Mouse (Mus musculus) forebrain, embryonic 14.5 days (tissue): ENCODE measurements around the gene 5730596B20Rik. TPM values are rescaled to one million over a fixed set of nuclear protein-coding genes. Genes with fewer than 3 reads are reported as not detected.
A peak's percentile ranks its signal among the peaks of the same experiment; 100 is the strongest.

ENCODE experiments used
- ATAC-seq: fragments of 200-750 bp; cut with Nextera tagmentation; 2 replicates; pipeline ENCODE4 v1.8.0; 2017; ENCODE audit warnings: mild to moderate bottlenecking, moderate library complexity
- DNase-seq: peaks from one replicate; pipeline ENCODE4 v3.0.0-alpha.2; 2015; ENCODE audit warnings: low spot score
- H3K27ac ChIP-seq: fragments of 300-500 bp; sonication (generic); 2 replicates; pipeline ENCODE4 v1.5.1; 2014; ENCODE audit warnings: low read depth, mild to moderate bottlenecking, control low read depth, low read length, moderate library complexity
- H3K27me3 ChIP-seq: fragments of 300-500 bp; sonication (generic); replicated peaks from 2 replicates; pipeline ENCODE4 v1.6.1; 2014; ENCODE audit warnings: low read length, control low read depth, mixed read lengths; ENCODE audit not compliant: control insufficient read depth, insufficient read depth
- H3K36me3 ChIP-seq: fragments of 300-500 bp; sonication (generic); 2 replicates; pipeline ENCODE4 v1.6.1; 2014; ENCODE audit warnings: low read length, control low read depth; ENCODE audit not compliant: control insufficient read depth, insufficient read depth
- H3K4me1 ChIP-seq: fragments of 300-500 bp; sonication (generic); 2 replicates; pipeline ENCODE4 v1.6.1; 2014; ENCODE audit warnings: antibody characterized with exemption, low read length, control low read depth; ENCODE audit not compliant: control insufficient read depth, insufficient read depth
- H3K4me2 ChIP-seq: fragments of 300-500 bp; sonication (generic); 2 replicates; pipeline ENCODE4 v1.6.1; 2014; ENCODE audit warnings: mild to moderate bottlenecking, control low read depth, low read length
- H3K4me3 ChIP-seq: fragments of 300-500 bp; sonication (generic); 2 replicates; pipeline ENCODE4 v1.5.1; 2014; ENCODE audit warnings: low read depth, low read length, control low read depth
- H3K9ac ChIP-seq: fragments of 300-500 bp; sonication (generic); 2 replicates; pipeline ENCODE4 v1.6.1; 2014; ENCODE audit warnings: mild to moderate bottlenecking, low read length, control low read depth, moderate library complexity
- H3K9me3 ChIP-seq: fragments of 300-500 bp; sonication (generic); replicated peaks from 2 replicates; pipeline ENCODE4 v1.6.1; 2016; ENCODE audit warnings: low read length, control low read depth, mixed read lengths; ENCODE audit not compliant: control insufficient read depth
- WGBS: fragments of 180-500 bp; shearing (Covaris S2); extraction: QIAGEN DNeasy Blood & Tissue Kit; methylation state at CpG from one replicate; pipeline ENCODE4 v1.1.7; 2014; 5-methylcytosine and 5-hydroxymethylcytosine counted together
- polyA plus RNA-seq: library from polyadenylated mRNA; unstranded; fragments of >200 nt; fragmentation: Nextera tagmentation; extraction: Ambion mirVana; gene quantifications from 2 replicates; pipeline ENCODE4 v1.2.1, GENCODE M21; 2014

Gene 5730596B20Rik
- polyA plus RNA-seq = not detected in 2 replicates

DNA sequence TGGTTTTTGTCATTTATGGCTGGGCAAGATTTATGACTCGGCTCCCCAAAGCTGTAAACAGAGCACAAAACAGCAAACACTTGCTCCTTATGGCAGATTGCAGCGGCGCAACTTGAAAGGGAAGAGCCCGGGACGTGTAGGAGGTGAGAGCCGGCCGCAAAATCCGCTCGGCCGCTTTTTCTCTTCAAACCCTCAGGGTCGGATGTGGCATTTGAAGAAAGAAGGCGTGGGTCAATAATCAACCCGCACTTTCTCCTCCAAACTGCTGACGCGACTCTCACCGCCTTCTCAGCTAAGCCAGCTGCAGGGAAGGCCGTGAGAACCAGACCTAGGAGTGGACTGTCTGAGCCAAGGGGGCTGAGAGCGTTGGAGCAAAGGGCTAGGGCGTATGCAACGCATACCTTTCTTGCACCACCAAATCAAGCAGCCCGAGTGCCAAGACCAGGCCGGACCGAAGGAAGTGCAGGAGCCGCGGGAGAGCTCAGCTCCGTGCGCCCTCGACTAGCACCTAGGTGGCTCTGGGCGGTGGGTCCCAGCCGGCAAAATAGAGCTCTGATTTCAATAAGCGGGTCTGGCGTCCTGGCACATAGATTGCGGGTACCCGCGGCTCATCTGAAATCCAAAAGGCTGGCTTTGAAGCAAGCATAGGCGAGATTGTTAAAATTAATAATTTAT is at the start of gene 5730596B20Rik:
Gene 5730596B20Rik (plus strand): TSS at position 438 of the 675 bp plus-strand sequence.
- under 1% methylated on average over 36 of the region's 36 CpGs for WGBS
- peaks cover 98% of the 10 kb centered on the region for H3K27me3 ChIP-seq
- H3K4me3 ChIP-seq = no peak within 1 kb of the TSS
- no peak for ATAC-seq
- no peaks in the 10 kb centered on the region for H3K9me3 ChIP-seq
- no peak within 1 kb of the TSS for H3K9ac ChIP-seq
- no peak within 1 kb of the TSS for H3K4me2 ChIP-seq
- DNase-seq = no peak
- H3K36me3 ChIP-seq = no peaks in the 10 kb centered on the region
- no peak within 1 kb of the TSS for H3K27ac ChIP-seq
- H3K4me1 ChIP-seq = no peaks in the 10 kb centered on the region

DNA sequence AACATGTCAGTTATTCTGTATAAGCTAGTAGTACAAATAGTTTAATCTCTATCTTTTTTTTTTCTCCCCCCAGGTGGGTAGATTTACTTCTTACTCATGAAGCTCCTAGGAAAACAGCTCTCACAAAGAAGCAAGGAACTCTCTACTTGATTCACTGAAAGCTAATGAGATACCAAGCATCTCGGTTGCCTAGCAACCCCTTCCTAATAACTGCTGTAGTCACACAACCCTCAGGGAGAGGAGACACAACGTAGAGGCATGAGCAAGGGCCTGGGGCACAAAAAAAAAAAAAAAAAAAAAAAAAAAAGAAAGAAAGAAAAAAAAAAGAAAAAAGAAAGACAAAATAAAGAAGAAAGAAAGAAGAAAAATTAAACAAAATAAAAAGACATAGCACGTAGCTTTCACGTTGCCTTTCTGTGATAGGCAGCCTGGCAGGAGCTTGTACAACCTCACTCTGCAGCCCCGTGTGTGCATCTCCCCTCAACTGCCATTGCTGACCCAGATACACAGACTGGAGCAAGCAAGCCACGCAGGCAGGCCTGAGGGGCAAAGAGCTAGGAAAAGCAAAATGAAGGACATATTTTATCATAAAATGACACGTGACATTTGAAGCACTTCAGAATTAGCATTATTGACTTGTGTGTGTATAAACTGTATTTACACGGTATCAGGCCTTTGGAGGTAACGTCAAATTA is 39.3 kb upstream of the 5730596B20Rik start:
- H3K36me3 ChIP-seq = no peaks in the 10 kb centered on the region
- DNase-seq (peak; percentile 87), ATAC-seq (no peak)
- H3K27ac ChIP-seq = no peak overlapping the region
- H3K4me2 ChIP-seq = no peak overlapping the region
- H3K27me3 ChIP-seq = no peaks in the 10 kb centered on the region
- H3K9ac ChIP-seq = no peak overlapping the region
- 50% methylated on average over 9 of the region's 9 CpGs for WGBS
- H3K9me3 ChIP-seq = no peaks in the 10 kb centered on the region
- no peak overlapping the region for H3K4me3 ChIP-seq
- H3K4me1 ChIP-seq = no peaks in the 10 kb centered on the region

DNA sequence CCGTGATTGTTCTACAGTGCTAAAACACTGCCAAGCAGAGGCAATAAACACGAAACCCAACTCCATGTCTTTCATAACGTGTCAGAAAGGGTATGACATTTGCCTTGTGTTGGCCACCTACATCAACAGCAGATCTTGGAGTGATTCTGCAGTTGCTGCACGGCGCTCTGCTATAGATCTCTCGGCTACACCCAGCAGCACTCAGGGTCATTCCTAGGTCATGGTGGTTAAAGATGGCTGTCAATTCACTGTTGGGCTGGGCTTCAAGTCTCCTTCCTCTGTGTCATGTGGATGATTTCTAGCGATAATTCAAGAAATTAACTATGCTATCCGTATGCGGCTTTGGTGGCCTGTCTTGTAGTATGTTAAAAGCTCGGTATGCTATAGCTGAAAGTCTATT is 38.7 kb upstream of the 5730596B20Rik start:
- Histone ChIP-seq H3K4me1 (no peaks in the 10 kb centered on the region), H3K9ac (no peak overlapping the region), H3K9me3 (no peaks in the 10 kb centered on the region), H3K27ac (no peak overlapping the region), H3K27me3 (no peaks in the 10 kb centered on the region), H3K4me3 (no peak overlapping the region), H3K36me3 (no peaks in the 10 kb centered on the region), H3K4me2 (no peak overlapping the region)
- ATAC-seq = no peak
- no peak for DNase-seq
- WGBS = 84% methylated on average over 10 of the region's 10 CpGs

DNA sequence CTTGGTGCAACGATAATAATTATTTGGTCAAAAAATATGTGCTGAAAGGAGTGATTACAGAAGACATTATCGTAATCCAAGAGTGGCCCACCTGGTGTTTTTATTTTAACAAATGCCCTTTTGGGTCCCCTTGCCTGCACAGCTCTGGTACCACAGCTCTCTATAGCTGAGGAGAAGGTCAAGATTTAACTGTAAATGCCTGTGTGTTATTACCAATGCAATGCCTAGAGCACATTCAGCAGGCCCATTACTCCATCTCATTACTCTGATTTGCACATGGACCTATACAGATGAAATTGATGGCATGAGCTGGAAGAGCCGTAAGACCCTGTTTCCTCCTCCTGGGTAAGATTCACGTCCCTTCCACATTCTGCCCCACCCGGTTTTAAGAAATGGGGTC is 38.2 kb upstream of the 5730596B20Rik start:
- Histone ChIP-seq H3K27ac (no peak overlapping the region), H3K27me3 (no peaks in the 10 kb centered on the region), H3K4me2 (no peak overlapping the region), H3K9me3 (no peaks in the 10 kb centered on the region), H3K4me3 (no peak overlapping the region), H3K4me1 (no peaks in the 10 kb centered on the region), H3K9ac (no peak overlapping the region), H3K36me3 (no peaks in the 10 kb centered on the region)
- ATAC-seq = no peak
- WGBS = 88% methylated on average over 5 of the region's 5 CpGs
- no peak for DNase-seq

DNA sequence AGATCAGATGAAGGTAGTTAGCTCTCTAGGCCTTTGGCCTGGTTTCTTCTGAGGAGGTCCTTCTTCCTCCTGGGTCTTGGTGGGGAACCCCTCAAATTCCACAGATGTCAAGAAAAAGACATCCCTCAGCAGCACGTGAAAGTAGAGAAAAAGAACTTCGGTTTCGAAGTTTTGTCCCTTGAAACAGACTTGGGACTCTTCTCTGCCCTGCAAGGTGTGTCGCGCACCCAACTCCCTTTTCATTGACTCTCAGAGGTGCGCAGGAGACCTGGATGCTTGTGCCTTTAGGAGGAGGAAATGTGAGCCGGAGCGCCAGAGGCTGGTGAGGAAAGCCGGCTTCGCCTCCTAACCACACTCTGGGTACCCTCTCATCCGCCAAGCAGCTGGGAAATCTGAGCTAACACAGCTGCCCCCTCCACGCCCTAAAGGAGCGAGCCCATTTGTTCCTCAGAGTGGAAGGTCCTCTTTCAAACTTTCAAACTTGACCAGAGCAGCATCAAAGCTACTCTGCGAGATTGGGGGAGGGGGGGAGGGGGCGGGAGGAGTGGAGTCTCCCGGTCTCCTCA is 26.8 kb upstream of the 5730596B20Rik start:
- Histone ChIP-seq H3K36me3 (no peaks in the 10 kb centered on the region), H3K4me1 (no peaks in the 10 kb centered on the region), H3K27ac (no peak overlapping the region), H3K9me3 (no peaks in the 10 kb centered on the region), H3K27me3 (peaks cover 87% of the 10 kb centered on the region), H3K4me2 (no peak overlapping the region), H3K9ac (no peak overlapping the region), H3K4me3 (no peak overlapping the region)
- DNase-seq = no peak
- ATAC-seq = no peak
- 3% methylated on average over 16 of the region's 16 CpGs for whole genome bisulfite sequencing

DNA sequence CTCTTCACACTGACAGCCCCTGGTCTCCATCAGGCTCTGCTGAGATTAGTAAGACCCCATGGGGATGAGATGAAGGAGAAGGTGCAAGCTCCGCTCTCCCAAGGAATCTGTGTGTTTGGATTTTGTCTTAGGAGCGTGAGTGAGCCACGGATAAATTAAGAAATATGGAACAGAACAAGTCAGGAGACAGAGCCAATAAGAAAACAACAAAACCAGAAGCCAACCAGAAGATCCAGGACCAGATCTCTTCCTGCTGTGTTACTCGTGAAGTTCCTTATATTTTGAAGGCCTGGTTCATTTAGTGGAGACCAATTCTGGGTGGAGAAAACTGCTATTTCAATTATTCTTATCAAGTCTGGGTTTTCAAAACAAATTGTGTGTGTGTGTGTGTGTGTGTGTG is 25.7 kb upstream of the 5730596B20Rik start:
- Histone ChIP-seq H3K27ac (no peak overlapping the region), H3K4me3 (no peak overlapping the region), H3K4me2 (no peak overlapping the region), H3K36me3 (no peaks in the 10 kb centered on the region), H3K27me3 (peaks cover 94% of the 10 kb centered on the region), H3K9me3 (no peaks in the 10 kb centered on the region), H3K9ac (no peak overlapping the region), H3K4me1 (no peaks in the 10 kb centered on the region)
- DNase-seq = no peak
- under 1% methylated on average over 4 of the region's 4 CpGs for WGBS
- ATAC-seq = no peak

DNA sequence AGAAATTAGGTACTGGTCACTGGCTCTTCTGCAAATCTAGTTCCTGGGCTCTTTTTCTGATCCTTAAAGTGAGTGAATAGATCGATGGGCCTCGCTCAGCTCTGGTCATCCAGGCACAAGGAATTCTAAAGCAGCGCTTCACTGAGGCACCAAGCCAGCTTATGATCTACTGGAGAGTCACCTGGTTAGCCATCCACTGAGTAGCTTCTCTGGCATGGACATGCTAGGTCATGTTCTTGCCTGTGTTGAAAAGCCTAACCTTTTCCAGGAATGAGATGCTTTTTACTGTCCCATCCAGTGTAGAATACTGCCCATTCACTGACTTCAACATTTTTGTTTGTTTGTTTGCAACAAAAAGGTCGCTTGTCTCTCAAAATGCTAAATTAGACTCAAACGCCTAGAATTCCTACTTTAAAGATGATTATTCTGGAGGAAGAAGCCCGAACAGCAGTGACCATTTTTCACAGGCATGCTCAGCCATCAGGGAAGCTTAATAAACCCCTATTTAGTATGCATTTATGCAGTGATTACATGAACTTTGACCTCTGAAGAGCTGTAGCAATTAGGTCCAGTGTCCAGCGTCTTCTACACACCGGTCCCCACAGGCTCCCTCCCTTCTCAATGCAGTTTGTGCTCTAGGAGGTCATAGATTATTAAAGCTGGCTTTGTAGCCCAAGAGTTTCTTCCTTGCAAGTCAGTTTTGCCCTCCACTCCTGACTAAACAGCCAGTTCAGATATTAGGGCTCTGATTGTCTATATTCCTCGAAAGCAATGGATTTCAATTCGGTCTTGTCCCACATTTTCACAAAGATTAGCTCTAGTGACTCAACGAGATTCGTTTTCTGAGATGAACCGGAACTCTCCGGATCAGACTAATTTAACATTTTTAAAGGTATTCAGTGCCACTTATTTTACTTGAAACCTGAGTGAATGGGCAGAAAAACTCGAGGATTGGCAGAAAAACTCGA is 24.8 kb upstream of the 5730596B20Rik start:
- ATAC-seq (no peak), DNase-seq (no peak)
- no peaks in the 10 kb centered on the region for H3K36me3 ChIP-seq
- WGBS = 2% methylated on average over 16 of the region's 16 CpGs
- H3K9me3 ChIP-seq = no peaks in the 10 kb centered on the region
- H3K27ac ChIP-seq = no peak overlapping the region
- H3K4me1 ChIP-seq = no peaks in the 10 kb centered on the region
- no peak overlapping the region for H3K9ac ChIP-seq
- no peak overlapping the region for H3K4me2 ChIP-seq
- H3K27me3 ChIP-seq = peaks cover 95% of the 10 kb centered on the region
- no peak overlapping the region for H3K4me3 ChIP-seq

DNA sequence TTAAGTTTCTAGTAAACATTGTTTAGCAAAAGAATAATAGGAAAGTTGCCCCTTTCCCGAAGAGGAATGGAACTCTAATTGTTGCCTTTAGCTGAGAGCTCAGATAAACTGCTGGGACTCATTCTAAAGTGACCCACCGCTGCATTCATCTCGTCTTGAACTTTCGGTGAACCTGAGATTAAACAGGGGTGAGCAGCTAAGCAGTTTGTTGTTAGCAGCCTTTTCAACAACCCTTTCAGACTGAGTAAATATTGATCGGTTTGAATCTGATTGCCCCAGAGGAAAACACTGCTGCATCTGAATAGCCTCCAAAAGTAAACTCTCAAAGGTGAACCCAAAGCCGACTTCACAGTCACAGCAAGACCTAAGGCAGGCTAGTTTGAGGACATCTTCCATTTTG is 24.0 kb upstream of the 5730596B20Rik start:
- DNase-seq (no peak), ATAC-seq (no peak)
- H3K27me3 ChIP-seq = peaks cover 95% of the 10 kb centered on the region
- H3K4me1 ChIP-seq = peaks cover 4% of the 10 kb centered on the region; the same call in 1 of the 2 replicates
- no peak overlapping the region for H3K27ac ChIP-seq
- H3K36me3 ChIP-seq = no peaks in the 10 kb centered on the region
- no peak overlapping the region for H3K4me2 ChIP-seq
- no peak overlapping the region for H3K4me3 ChIP-seq
- no peak overlapping the region for H3K9ac ChIP-seq
- WGBS = under 1% methylated on average over 6 of the region's 6 CpGs
- no peaks in the 10 kb centered on the region for H3K9me3 ChIP-seq
